Mouse (Mus musculus): ENCODE measurements around the gene Hoxb1. TPM values are rescaled to one million over a fixed set of nuclear protein-coding genes. Genes with fewer than 3 reads are reported as not detected.

The Hoxb1 gene
- polyA plus RNA-seq, 1 experiment from 2014 or later: not detected

GRCm38 (mm10) chr11:96366092-96367041 lies 815 bp downstream of the Hoxb1 start:
- peak overlapping the region; percentile 3; the same call in 1 of the 2 replicates for H3K4me3 ChIP-seq (ENCODE audit: low read depth, low read length)
- H3K4me1 ChIP-seq (replicated peaks; ENCODE audit: control insufficient read depth, insufficient read depth): 0 out of 2 replicates have a peak, but pooled peaks cover 4% of the 10 kb centered on the region
- peak; percentile 56 for DNase-seq (ENCODE audit: low spot score)
- peaks cover 5% of the 10 kb centered on the region; the same call in 1 of the 2 replicates for H3K27me3 ChIP-seq (ENCODE audit: control insufficient read depth, insufficient read depth, low read length)
- no peak overlapping the region for H3K9ac ChIP-seq (ENCODE audit: low read length)
- TF ChIP-seq EP300 (optimal IDR thresholded peaks at IDR 0.05) (no peak), CTCF (IDR thresholded peaks at IDR 0.05; ENCODE audit: low read depth) (no peak)
- H3K36me3 ChIP-seq (ENCODE audit: control insufficient read depth, insufficient read depth, low read length): no peaks in the 10 kb centered on the region
- WGBS: 15% methylated on average over 47 of the region's 47 CpGs
- ATAC-seq (ENCODE audit: low FRiP score, low TSS enrichment): peak; percentile 30; the same call in 1 of the 2 replicates
- no peak overlapping the region for H3K27ac ChIP-seq (replicated peaks)
- no peaks in the 10 kb centered on the region for H3K9me3 ChIP-seq (ENCODE audit: control insufficient read depth, low read length)
- peak overlapping the region; percentile 29 for H3K4me2 ChIP-seq (replicated peaks; ENCODE audit: low read depth)

GRCm38 (mm10) chr11:96367141-96367540 lies 1.6 kb downstream of the Hoxb1 start:
- DNase-seq (ENCODE audit: low spot score): no peak
- Histone ChIP-seq H3K4me2 (replicated peaks; ENCODE audit: low read depth) (no peak overlapping the region), H3K4me1 (replicated peaks; ENCODE audit: control insufficient read depth, insufficient read depth) (0 out of 2 replicates have a peak, but pooled peaks cover 4% of the 10 kb centered on the region), H3K36me3 (ENCODE audit: control insufficient read depth, insufficient read depth, low read length) (no peaks in the 10 kb centered on the region), H3K9ac (ENCODE audit: low read length) (no peak overlapping the region), H3K27ac (replicated peaks) (no peak overlapping the region), H3K9me3 (ENCODE audit: control insufficient read depth, low read length) (no peaks in the 10 kb centered on the region), H3K27me3 (ENCODE audit: control insufficient read depth, insufficient read depth, low read length) (peaks cover 5% of the 10 kb centered on the region; the same call in 1 of the 2 replicates), H3K4me3 (ENCODE audit: low read depth, low read length) (no peak overlapping the region)
- TF ChIP-seq CTCF (IDR thresholded peaks at IDR 0.05; ENCODE audit: low read depth) (no peak), EP300 (optimal IDR thresholded peaks at IDR 0.05) (no peak)
- peak; percentile 16; the same call in 1 of the 2 replicates for ATAC-seq (ENCODE audit: low FRiP score, low TSS enrichment)
- 58% methylated on average over 6 of the region's 6 CpGs for WGBS

GRCm38 (mm10) chr11:96368686-96369085 lies 3.1 kb downstream of the Hoxb1 start:
- Histone ChIP-seq H3K9ac (ENCODE audit: low read length) (no peak overlapping the region), H3K4me1 (replicated peaks; ENCODE audit: control insufficient read depth, insufficient read depth) (0 out of 2 replicates have a peak, but pooled peaks cover 4% of the 10 kb centered on the region), H3K4me2 (replicated peaks; ENCODE audit: low read depth) (no peak overlapping the region), H3K36me3 (ENCODE audit: control insufficient read depth, insufficient read depth, low read length) (no peaks in the 10 kb centered on the region), H3K9me3 (ENCODE audit: control insufficient read depth, low read length) (no peaks in the 10 kb centered on the region), H3K4me3 (ENCODE audit: low read depth, low read length) (no peak overlapping the region), H3K27me3 (ENCODE audit: control insufficient read depth, insufficient read depth, low read length) (peaks cover 5% of the 10 kb centered on the region; the same call in 1 of the 2 replicates), H3K27ac (replicated peaks) (no peak overlapping the region)
- WGBS: 54% methylated on average over 5 of the region's 5 CpGs
- TF ChIP-seq EP300 (optimal IDR thresholded peaks at IDR 0.05) (no peak), CTCF (IDR thresholded peaks at IDR 0.05; ENCODE audit: low read depth) (no peak)
- ATAC-seq (ENCODE audit: low FRiP score, low TSS enrichment) (no peak), DNase-seq (ENCODE audit: low spot score) (no peak)

- Histone ChIP-seq H3K4me1 (replicated peaks; ENCODE audit: control insufficient read depth, insufficient read depth) (0 out of 2 replicates have a peak, but pooled peaks cover 4% of the 10 kb centered on the region), H3K27me3 (ENCODE audit: control insufficient read depth, insufficient read depth, low read length) (peaks cover 5% of the 10 kb centered on the region; the same call in 1 of the 2 replicates), H3K36me3 (ENCODE audit: control insufficient read depth, insufficient read depth, low read length) (no peaks in the 10 kb centered on the region), H3K9ac (ENCODE audit: low read length) (no peak overlapping the region), H3K4me3 (ENCODE audit: low read depth, low read length) (no peak overlapping the region), H3K9me3 (ENCODE audit: control insufficient read depth, low read length) (no peaks in the 10 kb centered on the region), H3K4me2 (replicated peaks; ENCODE audit: low read depth) (no peak overlapping the region), H3K27ac (replicated peaks) (no peak overlapping the region)
- TF ChIP-seq CTCF (IDR thresholded peaks at IDR 0.05; ENCODE audit: low read depth) (no peak), EP300 (optimal IDR thresholded peaks at IDR 0.05) (no peak)
- no peak for DNase-seq (ENCODE audit: low spot score)
- 59% methylated on average over 7 of the region's 7 CpGs for WGBS
- ATAC-seq (ENCODE audit: low FRiP score, low TSS enrichment): no peak
These were observed 3.6 kb downstream of the Hoxb1 start for GRCm38 (mm10) chr11:96369140-96369539.

DNA sequence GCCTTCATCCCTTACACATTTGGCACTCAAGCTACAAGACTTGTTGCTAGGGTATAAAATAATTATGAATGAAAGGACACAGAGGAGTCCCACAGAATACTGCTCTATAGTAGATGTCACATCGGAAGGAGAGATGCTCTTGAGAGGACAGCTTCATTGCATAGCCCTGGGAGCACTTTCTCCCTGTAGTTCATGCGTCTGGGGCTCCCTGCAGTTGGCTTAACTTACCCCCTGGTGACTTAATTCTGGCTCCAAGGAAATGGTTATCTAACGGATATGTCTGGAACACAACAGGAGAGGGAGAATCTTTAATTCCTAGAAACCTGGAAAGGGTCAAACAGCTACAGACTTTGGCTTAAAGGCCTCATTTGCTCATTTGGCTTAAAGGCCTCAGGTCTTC lies 6.2 kb downstream of the Hoxb1 start:
- Histone ChIP-seq H3K4me2 (replicated peaks; ENCODE audit: low read depth) (no peak overlapping the region), H3K36me3 (ENCODE audit: control insufficient read depth, insufficient read depth, low read length) (no peaks in the 10 kb centered on the region), H3K9me3 (ENCODE audit: control insufficient read depth, low read length) (no peaks in the 10 kb centered on the region), H3K4me1 (replicated peaks; ENCODE audit: control insufficient read depth, insufficient read depth) (no peaks in the 10 kb centered on the region), H3K4me3 (ENCODE audit: low read depth, low read length) (no peak overlapping the region), H3K27ac (replicated peaks) (no peak overlapping the region), H3K27me3 (ENCODE audit: control insufficient read depth, insufficient read depth, low read length) (peaks cover 5% of the 10 kb centered on the region; the same call in 1 of the 2 replicates), H3K9ac (ENCODE audit: low read length) (no peak overlapping the region)
- ATAC-seq (ENCODE audit: low FRiP score, low TSS enrichment) (no peak), DNase-seq (ENCODE audit: low spot score) (no peak)
- WGBS: 55% methylated on average over 3 of the region's 3 CpGs
- TF ChIP-seq EP300 (optimal IDR thresholded peaks at IDR 0.05) (no peak), CTCF (IDR thresholded peaks at IDR 0.05; ENCODE audit: low read depth) (no peak)

DNA sequence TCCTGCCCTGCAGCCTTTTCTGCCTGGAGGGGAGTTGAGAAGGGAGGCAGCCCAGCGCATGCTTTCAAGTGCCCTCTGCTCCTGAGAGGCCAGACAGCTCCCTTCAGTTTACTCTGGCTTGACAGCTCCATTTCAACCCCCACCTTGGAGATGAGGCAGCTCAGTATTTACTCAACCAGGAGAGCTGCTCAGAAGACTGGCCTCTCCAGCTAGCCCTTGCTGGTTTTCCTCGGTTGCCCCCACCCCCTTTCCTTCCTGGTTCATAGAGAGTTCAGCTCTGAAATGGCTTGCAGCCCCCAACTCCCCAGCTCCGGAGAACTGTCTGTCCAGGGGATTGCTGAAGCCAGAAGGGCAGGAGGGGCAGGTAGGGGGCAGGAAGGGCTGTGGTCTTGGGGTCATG lies 7.0 kb downstream of the Hoxb1 start:
- no peak overlapping the region for H3K9ac ChIP-seq (ENCODE audit: low read length)
- DNase-seq (ENCODE audit: low spot score): no peak
- H3K4me2 ChIP-seq (replicated peaks; ENCODE audit: low read depth): no peak overlapping the region
- H3K4me1 ChIP-seq (replicated peaks; ENCODE audit: control insufficient read depth, insufficient read depth): no peaks in the 10 kb centered on the region
- H3K4me3 ChIP-seq (ENCODE audit: low read depth, low read length): no peak overlapping the region
- H3K27ac ChIP-seq (replicated peaks): no peak overlapping the region
- no peak for TF ChIP-seq EP300 (optimal IDR thresholded peaks at IDR 0.05)
- TF ChIP-seq CTCF (IDR thresholded peaks at IDR 0.05; ENCODE audit: low read depth): no peak
- H3K27me3 ChIP-seq (ENCODE audit: control insufficient read depth, insufficient read depth, low read length): no peaks in the 10 kb centered on the region
- WGBS: 23% methylated on average over 3 of the region's 3 CpGs
- no peaks in the 10 kb centered on the region for H3K36me3 ChIP-seq (ENCODE audit: control insufficient read depth, insufficient read depth, low read length)
- no peak for ATAC-seq (ENCODE audit: low FRiP score, low TSS enrichment)
- H3K9me3 ChIP-seq (ENCODE audit: control insufficient read depth, low read length): no peaks in the 10 kb centered on the region
